Mouse (Mus musculus) megakaryocyte, adult 5-6 weeks (primary cell): Measurements from ENCODE around the gene Agap3. TPM values are rescaled to one million over a fixed set of nuclear protein-coding genes. Genes with fewer than 3 reads are reported as not detected.

Experiments
- ATAC-seq: 2 replicates; pipeline ENCODE4 v1.8.0; 2016; ENCODE audit warnings: mild to moderate bottlenecking, inconsistent platforms; ENCODE audit not compliant: poor library complexity, severe bottlenecking
- total RNA-seq, 2 experiments: library from RNA; stranded (forward) in 1 of 2; stranded (reverse) in 1 of 2; fragments of 153-499, 151-499 nt in 1 of 2; fragments of 221-1000, 200-1000 nt in 1 of 2; gene quantifications; 2 replicates each; pipeline versions ENCODE4 v1.2.3 to v1.2.4; 2015 to 2017

The Agap3 gene
- total RNA-seq, 2 experiments from 2014 or later: 14.2 to 19.7 TPM

- no peak for ATAC-seq
Observed at GRCm38 (mm10) chr5:24472884-24473619, 21.1 kb downstream of the Agap3 start.

- ATAC-seq: no peak
Observed at GRCm38 (mm10) chr5:24474025-24474722, 22.2 kb downstream of the Agap3 start.

- ATAC-seq: no peak
Observed at GRCm38 (mm10) chr5:24474723-24475261, 22.8 kb downstream of the Agap3 start.

- ATAC-seq: no peak
Observed at GRCm38 (mm10) chr5:24475476-24476241, 23.7 kb downstream of the Agap3 start.

GRCm38 (mm10) chr5:24477909-24478308, 25.9 kb downstream of the Agap3 start:
- ATAC-seq: no peak

GRCm38 (mm10) chr5:24481647-24482046, 29.7 kb downstream of the Agap3 start:
- no peak for ATAC-seq

GRCm38 (mm10) chr5:24482247-24483079, 30.5 kb downstream of the Agap3 start:
- ATAC-seq: no peak

GRCm38 (mm10) chr5:24483326-24483725, 31.3 kb downstream of the Agap3 start:
- peak; percentile 67 for ATAC-seq

GRCm38 (mm10) chr5:24484963-24485362, 33.0 kb downstream of the Agap3 start:
- no peak for ATAC-seq

- ATAC-seq: peak; percentile 79
Observed at GRCm38 (mm10) chr5:24486097-24486496, 34.1 kb downstream of the Agap3 start.

GRCm38 (mm10) chr5:24486738-24487137, 34.8 kb downstream of the Agap3 start:
- ATAC-seq: no peak

- no peak for ATAC-seq
Observed at GRCm38 (mm10) chr5:24490413-24490920, 38.5 kb downstream of the Agap3 start.

- no peak for ATAC-seq
Observed at GRCm38 (mm10) chr5:24492546-24493285, 40.7 kb downstream of the Agap3 start.

- ATAC-seq: no peak
Observed at GRCm38 (mm10) chr5:24495019-24495418, 43.0 kb downstream of the Agap3 start.

GRCm38 (mm10) chr5:24496756-24497155, 44.8 kb downstream of the Agap3 start:
- ATAC-seq: no peak

GRCm38 (mm10) chr5:24497526-24497925, 45.5 kb downstream of the Agap3 start:
- ATAC-seq: no peak

GRCm38 (mm10) chr5:24499113-24499512, 47.1 kb downstream of the Agap3 start:
- no peak for ATAC-seq

GRCm38 (mm10) chr5:24500851-24501250, 48.9 kb downstream of the Agap3 start:
- no peak for ATAC-seq

- no peak for ATAC-seq
Observed at GRCm38 (mm10) chr5:24502786-24503185, 50.8 kb downstream of the Agap3 start.
